In the genomic region with DNA sequence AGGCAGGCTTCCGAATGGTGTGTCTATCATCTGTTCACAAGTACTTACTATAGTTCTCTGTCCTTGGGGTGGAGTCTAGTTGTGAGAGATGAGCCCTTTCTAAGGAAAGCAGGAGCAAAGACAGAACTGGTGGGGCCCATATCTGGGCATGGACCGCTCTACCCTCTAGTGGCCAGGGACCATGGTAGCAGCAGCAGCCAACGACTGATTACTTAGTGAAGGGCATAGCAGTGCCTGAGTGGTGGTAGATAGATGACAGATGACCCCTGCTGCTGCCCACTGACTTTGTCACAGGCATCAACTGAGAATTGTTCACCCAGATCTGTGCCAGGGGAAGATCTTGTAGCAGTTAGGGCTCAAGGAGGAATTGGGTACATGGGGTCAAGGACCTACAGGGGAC, we compare ENCODE assay signal across 8 mouse cellular contexts. TPM values are rescaled to one million over a fixed set of nuclear protein-coding genes. Genes with fewer than 3 reads are reported as not detected.
A peak's percentile ranks its signal among the peaks of the same experiment; 100 is the strongest.
DNase-seq lines count a peak whose midpoint lies in the region; ATAC-seq lines count a peak whose summit lies in the region.
"Had no signal": no experiment of that assay in that cellular context is flagged by ENCODE, and none has a peak within 500 bp of the region (broad histone marks: within the 10 kb centered on the region; RNA-seq: fewer than 3 reads in every experiment).

No protein-coding gene starts in this region.

- no peak for ATAC-seq in kidney, embryonic 14.5 days (ENCODE audit: low FRiP score, low TSS enrichment)
- ATAC-seq in common myeloid progenitor, adult 5-6 weeks (replicated peaks; ENCODE audit: low read depth, poor library complexity, severe bottlenecking): peak; percentile 75

- H3K4me1 ChIP-seq in kidney, embryonic 14.5 days (ENCODE audit: control insufficient read depth, insufficient read depth, low read length): no peaks in the 10 kb centered on the region

- peak; percentile 45 for DNase-seq in kidney, adult 9 months
- peak; percentile 28 for DNase-seq in urinary bladder, postnatal 14 days (ENCODE audit: low spot score)
- no peak for DNase-seq in urinary bladder, postnatal 36 days (ENCODE audit: low spot score in 2 of 2)
- peak; percentile 62 for DNase-seq in retina, postnatal 1 day
- no peak for DNase-seq in gastrocnemius, adult 8-10 months (ENCODE audit: low spot score in 2 of 2)

- peaks cover 21% of the 10 kb centered on the region for H3K27me3 ChIP-seq in kidney, embryonic 14.5 days (ENCODE audit: control insufficient read depth, insufficient read depth, low read length)

- H3K36me3 ChIP-seq in kidney, embryonic 14.5 days (ENCODE audit: control insufficient read depth, insufficient read depth, low read length): no peaks in the 10 kb centered on the region
- H3K36me3 ChIP-seq: neural tube, embryonic 13.5 days had no signal

- H3K4me3 ChIP-seq in kidney, embryonic 14.5 days (ENCODE audit: low read length): no peak overlapping the region
- H3K4me3 ChIP-seq: neural tube, embryonic 13.5 days had no signal

- H3K9me3 ChIP-seq in kidney, embryonic 14.5 days (ENCODE audit: control insufficient read depth, low read length): no peaks in the 10 kb centered on the region
- H3K9me3 ChIP-seq: neural tube, embryonic 13.5 days had no signal

- H3K4me2 ChIP-seq in kidney, embryonic 14.5 days (replicated peaks; ENCODE audit: low read depth, low read length): no peak overlapping the region
- H3K4me2 ChIP-seq: neural tube, embryonic 13.5 days had no signal

- H3K27ac ChIP-seq in kidney, embryonic 14.5 days (ENCODE audit: low read depth, low read length): no peak overlapping the region
- H3K27ac ChIP-seq: neural tube, embryonic 13.5 days had no signal

- no peak overlapping the region for H3K9ac ChIP-seq in kidney, embryonic 14.5 days (ENCODE audit: low read depth, low read length)
- H3K9ac ChIP-seq: neural tube, embryonic 13.5 days had no signal

- WGBS in kidney, embryonic 14.5 days: 16% methylated on average over 3 of the region's 3 CpGs

RNA-seq across cellular contexts. Expression of a gene that starts 12.0 kb away (rescaled TPM):
- not detected in 2 replicates for polyA plus RNA-seq in kidney, embryonic 14.5 days (2014; fragmentation: Nextera tagmentation; extraction: Ambion mirVana)
- not detected in 2 replicates for total RNA-seq in common myeloid progenitor, adult 5-6 weeks (2017)
- total RNA-seq in gastrocnemius, adult 8-10 months (2022): not detected

RNA-seq across cellular contexts. Expression of a gene that starts 33.0 kb away (rescaled TPM):
- polyA plus RNA-seq in kidney, embryonic 14.5 days (2014; fragmentation: Nextera tagmentation; extraction: Ambion mirVana): 1.0 and 1.2 TPM in 2 replicates
- total RNA-seq in common myeloid progenitor, adult 5-6 weeks (2017): not detected in 2 replicates
- total RNA-seq in gastrocnemius, adult 8-10 months (2022): 100 to 1,000 TPM; 524 to 740 (median 599) TPM

Comparison
In these comparisons a context has a peak if more than half of its experiments do, and no peak if none do; other contexts are left out.
1. DNase-seq: peak in kidney, adult 9 months (single experiment), urinary bladder, postnatal 14 days (single experiment) and retina, postnatal 1 day (single experiment); none in urinary bladder, postnatal 36 days (0 of 2) and gastrocnemius, adult 8-10 months (0 of 2).
2. RNA of a gene that starts 33.0 kb away (total RNA-seq): 524 to 740 TPM in gastrocnemius, adult 8-10 months; not detected in common myeloid progenitor, adult 5-6 weeks; every median in the first group is over 100 times any median in the second.